Mouse (Mus musculus) left cerebral cortex, postnatal 10 days (tissue): ENCODE results near the gene Gm34302. TPM values are rescaled to one million over a fixed set of nuclear protein-coding genes. Genes with fewer than 3 reads are reported as not detected.
"Not testable (repeated sequence)": the region's sequence is repeated elsewhere in the genome, so short reads cannot be mapped to it uniquely, and the experiment has no call there.

Source experiments
- DNase-seq, 2 experiments: peaks; one replicate each; pipeline ENCODE4 v3.0.0; 2021 to 2022; ENCODE audit warnings: low spot score in 2 of 2, mixed read lengths in 1 of 2; ENCODE audit errors: extremely low spot score in 1 of 2
- intact Hi-C: fragments of 180-260 bp; cut with DNase I; formaldehyde crosslinking; loops from one replicate; pipeline ENCODE4 v1.15.1; 2025
- total RNA-seq, 2 experiments: library from RNA; stranded (reverse); gene quantifications; 2 replicates each; pipeline ENCODE4 v1.2.3; 2021

Gm34302 gene
- not detected for total RNA-seq

DNA sequence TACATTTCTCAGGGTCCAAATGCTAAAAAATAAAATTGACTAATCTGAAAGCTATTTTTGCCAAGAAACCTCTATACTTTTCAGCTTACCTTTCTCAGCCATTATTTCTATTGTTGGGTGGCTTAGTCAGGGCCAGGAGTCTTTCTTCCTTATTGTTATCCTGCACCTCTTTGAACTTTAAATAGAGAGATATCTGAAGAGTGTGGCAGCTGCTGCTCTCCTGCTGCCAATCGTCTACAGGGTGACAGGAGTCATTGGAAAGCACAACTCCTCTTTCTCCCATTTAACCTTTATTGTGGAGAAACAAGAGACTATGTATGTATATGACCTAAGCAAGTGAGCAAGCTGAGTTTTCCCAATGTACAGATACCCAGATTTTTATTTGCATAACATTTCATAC, at the start of gene Gm34302:
Gm34302 (minus strand) TSS at position 154 of the 400 bp plus-strand sequence.
- intact Hi-C loops = no loop called here
- no peak for DNase-seq

DNA sequence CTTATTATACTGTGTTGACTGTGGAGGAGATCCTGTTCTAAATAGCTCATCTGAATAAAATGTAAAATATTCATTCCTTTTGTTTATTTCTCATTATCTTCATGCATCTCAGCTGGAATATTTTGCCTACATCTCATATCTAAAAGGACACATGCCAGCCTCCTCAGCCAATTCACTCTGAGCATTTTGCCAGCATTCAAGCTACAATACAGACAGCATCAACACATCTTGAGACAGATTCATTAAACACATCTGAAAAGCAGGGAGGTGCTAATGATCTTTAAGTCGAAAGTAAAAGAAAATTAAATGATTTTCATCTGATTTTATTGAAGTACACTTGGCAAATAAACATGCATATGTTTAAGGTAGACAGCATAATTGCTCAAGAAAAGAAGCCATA, 48.2 kb upstream of the Gm34302 start:
- DNase-seq = no peak
- intact Hi-C loops = no loop called here

DNA sequence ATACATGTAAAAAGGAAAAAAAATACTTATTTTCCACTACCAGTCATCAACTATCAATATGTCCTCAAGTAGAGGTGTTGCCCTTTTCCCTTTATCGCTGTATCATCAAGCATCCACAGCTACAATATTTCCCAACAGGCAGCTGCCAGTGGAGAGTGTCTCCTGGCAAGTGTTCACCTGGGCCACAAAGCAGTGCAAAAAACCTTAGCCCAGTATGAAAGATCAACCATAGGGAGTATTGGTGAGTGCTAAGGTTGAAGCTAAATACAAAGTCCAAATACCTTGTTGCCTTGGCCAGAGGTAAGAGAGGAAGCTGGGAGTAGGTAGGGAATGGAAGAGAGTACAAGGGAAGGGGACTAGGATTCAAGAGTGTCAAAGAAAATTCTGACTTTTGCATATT, 34.0 kb upstream of the Gm34302 start:
- DNase-seq = no peak
- intact Hi-C loops = no loop called here

DNA sequence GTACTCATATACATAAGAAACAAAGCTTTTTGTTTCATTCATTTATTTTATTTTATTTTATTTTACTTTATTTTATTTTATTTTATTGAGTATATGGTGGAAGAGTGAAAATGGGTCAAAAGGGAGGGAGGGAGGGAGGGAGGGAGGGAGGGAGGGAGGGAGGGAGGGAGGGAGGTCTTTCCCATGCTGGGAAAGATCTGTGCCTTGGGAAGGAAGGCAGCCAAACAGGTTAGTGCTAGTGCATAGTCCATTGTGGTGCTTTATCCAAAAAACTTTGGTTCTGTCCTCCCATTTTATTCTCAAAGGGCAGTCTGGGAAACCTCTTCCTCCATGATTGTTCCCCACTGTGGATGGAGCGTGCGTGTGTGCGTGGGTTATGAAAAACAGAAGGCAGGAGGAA, 32.6 kb upstream of the Gm34302 start:
- peak in 1 of 2 experiments; percentile 47 for DNase-seq
- intact Hi-C loops = not testable (repeated sequence)

DNA sequence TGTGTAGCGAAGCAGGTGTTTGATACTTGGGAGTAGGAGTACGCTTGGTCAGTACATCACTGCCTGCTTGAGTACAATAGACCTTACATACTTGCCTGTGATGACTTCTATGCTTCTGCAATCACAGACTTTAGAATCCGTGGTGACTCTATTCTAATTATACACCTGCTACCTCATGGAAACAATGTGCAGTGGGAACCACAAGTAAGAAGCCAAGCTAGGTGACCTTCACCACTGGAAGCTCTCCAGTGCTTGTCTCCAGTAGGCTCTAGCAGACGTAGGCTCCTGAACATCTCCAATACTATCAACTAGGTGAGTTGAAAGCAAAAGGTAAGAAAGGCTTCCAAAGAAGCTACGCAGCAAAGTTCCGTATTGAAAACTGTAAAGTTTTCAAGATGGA, 27.6 kb upstream of the Gm34302 start:
- intact Hi-C loops = no loop called here
- DNase-seq = no peak

DNA sequence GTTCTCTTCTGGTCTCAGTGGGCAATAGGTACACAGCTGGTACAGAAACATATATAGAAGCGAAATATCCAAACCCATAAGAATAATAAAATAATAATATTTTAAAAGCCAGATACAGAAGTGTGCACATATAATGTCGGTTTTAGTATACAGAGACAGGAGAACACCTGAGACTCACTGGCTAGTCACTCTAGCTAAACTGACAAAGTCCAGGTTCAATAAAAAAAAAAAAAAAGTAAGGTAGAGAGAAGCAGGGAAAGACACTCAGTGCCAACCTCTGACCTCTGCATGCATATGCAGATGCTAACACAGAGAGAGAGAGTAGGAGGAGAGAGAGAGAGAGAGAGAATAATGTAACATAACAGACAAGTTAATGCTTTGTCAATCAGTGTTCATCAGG, 25.8 kb upstream of the Gm34302 start:
- intact Hi-C loops = no loop called here

DNA sequence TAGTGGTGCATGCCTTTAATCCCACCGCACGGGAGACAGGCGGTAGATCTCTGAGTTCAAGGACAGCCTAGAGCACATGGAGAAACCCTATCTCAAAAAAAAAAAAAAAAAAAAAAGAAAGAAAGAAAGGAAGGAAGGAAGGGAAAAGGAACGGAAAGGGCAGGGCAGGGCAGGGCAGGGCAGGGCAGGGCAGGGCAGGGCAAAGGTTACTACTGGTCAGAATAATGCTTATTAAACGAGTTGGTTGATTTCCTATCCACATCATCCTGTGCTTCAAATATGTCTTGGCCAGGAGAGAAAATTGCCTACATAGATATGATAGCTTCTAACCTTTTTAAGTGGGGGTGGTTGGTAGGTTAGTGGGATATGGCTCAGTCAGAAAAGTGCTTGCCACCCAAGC, 25.2 kb upstream of the Gm34302 start:
- intact Hi-C loops = no loop called here

More for the DNA sequence above, 25.8 kb upstream of the Gm34302 start:
- DNase-seq = no peak

DNA sequence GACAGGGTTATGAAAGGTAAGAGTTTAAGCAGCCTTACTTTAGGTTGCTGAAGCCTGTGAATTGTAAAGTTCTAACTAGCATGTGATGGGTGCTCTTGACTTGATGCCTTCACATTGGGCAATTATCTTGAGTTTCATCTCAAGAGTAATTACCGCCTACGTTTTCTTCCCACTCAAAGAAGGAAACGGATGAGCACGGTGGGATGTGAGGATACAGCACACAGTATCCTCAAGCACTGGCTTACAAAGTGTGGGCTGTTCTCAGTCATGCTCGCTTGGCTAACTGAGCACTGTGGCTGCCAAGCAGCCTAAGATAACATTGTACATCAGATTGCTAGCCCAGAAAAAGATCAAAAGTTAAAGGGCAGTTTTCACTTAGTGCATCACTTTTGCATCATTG, 20.8 kb upstream of the Gm34302 start:
- intact Hi-C loops = no loop called here
- DNase-seq = no peak

More for the DNA sequence above, 25.2 kb upstream of the Gm34302 start:
- no peak for DNase-seq

DNA sequence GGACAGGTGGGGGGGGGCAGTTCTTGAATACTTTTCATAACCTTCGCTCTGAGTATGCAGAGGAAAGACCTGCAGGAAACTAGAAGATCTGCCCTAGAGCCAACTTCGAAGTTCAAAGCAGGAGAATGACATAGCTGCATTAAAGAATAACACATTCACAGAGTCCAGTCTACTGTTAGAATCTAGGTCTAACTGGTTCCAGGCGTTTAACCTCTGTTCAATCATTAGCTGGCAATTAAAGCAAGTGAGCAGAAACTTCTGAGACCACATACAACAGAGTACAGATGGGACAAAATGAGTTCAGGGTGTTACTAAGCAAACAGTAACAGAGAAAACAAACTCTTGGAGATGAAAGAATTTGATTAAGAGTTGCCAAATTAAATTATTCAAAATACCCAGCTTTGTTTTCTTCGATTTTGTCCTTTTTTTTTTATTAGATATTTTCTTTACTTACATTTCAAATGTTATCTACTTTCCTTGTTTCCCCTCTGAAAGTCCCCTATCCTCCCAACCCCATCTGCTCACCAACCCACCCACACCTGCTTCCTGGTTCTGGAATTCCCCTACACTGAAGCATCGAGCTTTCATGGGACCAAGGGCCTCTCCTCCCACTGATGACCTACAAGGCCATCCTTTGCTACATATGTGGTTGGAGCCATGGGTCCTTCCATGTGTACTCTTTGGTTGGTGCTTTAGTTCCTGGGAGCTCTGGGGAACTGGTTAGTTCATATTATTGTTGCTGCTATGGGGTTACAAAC, 11.1 kb upstream of the Gm34302 start:
- no peak for DNase-seq
- intact Hi-C loops = no loop called here

DNA sequence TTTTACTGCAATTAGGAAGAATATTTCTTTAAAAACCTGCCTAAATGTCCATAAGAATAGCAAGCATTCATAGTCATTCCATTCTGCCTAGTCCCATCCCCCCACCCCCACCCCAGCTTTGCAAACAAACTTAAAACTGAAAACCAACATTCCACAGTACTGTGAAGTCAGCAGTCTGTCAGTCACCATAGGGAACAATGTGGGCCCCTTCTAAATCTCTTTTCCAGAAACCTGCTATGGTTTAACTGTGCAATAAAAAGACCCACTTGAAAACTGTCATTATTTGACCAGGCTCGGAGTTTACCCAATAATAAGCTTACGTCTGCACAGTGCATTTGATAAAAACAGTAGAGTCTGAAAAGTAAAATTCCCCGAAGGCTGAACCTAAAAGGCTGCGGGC, 9.9 kb upstream of the Gm34302 start:
- intact Hi-C loops = no loop called here
- no peak for DNase-seq

DNA sequence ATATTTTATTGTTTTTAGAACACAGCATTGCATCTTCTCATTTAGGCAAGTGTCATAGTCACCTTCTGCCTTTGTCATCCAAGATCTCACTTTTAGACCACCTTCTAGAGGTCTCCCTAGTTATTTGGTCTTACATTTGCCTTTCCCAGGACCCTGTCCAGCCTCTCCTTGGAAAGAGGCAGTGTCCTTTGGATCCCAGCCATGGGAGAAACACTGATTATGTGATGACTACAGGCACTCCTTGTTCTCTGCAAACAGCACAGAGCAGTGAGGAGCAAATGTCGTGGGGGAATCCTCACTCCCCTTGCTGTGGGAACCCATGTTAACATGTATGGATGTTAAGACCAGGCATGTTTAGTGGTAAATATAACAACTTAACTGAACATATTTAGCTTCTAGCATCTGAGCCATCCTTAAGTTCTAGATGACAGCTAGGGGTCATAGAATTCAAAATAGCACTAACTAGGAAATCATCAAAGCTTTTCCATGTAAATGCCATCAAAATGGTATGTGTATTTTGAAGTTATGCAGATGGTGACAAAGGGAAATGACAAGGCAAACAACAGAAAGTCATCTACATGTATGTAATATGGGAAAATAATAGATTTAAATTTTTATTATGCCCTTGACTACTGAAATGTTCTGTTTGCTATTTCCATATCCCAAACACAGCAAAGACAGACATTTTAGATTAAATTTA, 43.1 kb downstream of the Gm34302 start:
- intact Hi-C loops = no loop called here
- no peak for DNase-seq

DNA sequence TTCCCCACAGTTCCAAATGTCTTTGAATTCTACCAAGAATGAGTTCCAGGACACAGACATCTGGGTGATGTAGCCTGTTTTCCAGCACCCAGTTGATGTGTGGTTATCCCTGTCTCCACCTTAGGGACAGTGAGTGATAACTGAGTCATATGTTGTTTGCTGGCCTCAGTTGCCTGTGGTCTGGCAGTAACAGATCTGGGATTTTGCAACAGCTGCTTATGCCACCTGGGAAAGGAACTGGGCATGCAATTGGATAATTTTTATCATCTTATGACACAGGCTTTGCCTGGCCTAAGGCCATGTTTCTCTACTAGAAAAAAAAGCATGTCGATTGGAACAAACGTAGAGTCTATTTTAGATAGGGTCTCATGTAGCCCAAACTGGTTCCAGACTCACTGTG, 43.9 kb downstream of the Gm34302 start:
- intact Hi-C loops = no loop called here
- DNase-seq = peak in 1 of 2 experiments; percentile 28

DNA sequence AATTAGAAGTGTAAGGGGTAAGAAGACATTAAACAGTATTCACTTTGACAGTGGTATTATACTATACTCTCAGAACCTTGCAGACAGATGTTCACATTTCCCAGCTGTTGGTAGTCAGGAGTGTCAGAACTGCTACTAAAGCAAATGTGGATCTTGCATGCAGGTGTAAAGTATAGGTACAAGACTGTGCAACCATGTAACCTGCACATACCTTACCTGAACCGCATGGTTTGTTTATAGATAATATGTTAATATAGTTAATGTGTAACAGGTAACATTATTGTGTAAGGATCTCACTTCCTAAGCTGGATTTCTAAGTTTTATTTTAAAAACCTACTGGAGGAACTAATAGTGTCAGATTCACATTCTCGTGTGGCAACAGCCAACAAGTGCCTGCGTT, 44.8 kb downstream of the Gm34302 start:
- no peak for DNase-seq
- intact Hi-C loops = no loop called here

Other genes starting within 250 kb of the Gm34302 start
- gene Mme, start 242.3 kb downstream of the Gm34302 start, total RNA-seq = 10 to 100 TPM in 1 of 2 experiments, 1 to 10 TPM in 1; 9.3 to 11.5 TPM